Mouse (Mus musculus): ENCODE data around the gene Fcgr1.

The Fcgr1 gene

DNA sequence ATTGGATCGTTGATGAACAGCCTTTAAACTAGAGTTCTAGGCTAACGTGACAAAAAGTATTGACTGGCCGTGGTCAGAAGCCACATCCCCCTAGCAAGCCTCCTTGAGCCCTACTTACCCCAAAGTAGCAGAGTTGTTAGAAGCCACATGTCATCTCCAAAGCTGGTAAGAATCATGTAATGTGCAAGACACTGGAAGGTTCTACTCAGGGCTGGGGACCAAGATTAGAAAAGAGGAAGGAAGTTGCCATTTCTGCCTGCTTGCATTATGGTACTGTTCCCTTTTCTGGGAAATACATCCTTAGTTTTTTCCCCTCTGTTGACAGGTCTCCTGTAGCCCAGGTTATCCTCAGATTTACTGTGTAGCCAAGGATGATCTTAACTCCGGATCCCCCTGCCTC, at the start of gene Fcgr1:
TSS of gene Fcgr1 (minus strand) at position 183 of the 400 bp plus-strand sequence.
- in situ Hi-C loops (cut with MboI, MseI): loop anchor here (25.0 kb wide), 1 partner anchor 1906 kb away; the partner anchor contains the start of gene Lingo4

DNA sequence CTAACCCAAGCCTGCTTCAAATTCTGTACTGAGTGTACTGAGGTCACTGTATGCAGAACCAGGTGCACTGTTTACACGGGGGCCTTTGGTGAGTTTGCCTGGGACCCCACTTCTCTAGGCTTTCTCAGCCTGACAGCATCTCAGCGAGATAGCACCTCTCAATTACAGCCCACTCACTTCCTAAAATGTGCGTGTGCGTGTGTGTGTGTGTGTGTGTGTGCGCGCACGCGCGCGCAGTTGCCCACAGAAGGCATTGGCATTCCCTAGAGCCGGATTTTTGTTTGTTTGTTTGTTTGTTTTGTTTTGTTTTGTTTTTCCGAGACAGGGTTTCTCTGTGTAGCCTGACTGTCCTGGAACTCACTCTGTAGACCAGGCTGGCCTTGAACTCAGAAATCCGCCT, 48.9 kb upstream of the Fcgr1 start:
- in situ Hi-C loops (cut with MboI, MseI): loop anchor here (5.0 kb wide), 1 partner anchor 50 kb away; no protein-coding TSS in a partner anchor

DNA sequence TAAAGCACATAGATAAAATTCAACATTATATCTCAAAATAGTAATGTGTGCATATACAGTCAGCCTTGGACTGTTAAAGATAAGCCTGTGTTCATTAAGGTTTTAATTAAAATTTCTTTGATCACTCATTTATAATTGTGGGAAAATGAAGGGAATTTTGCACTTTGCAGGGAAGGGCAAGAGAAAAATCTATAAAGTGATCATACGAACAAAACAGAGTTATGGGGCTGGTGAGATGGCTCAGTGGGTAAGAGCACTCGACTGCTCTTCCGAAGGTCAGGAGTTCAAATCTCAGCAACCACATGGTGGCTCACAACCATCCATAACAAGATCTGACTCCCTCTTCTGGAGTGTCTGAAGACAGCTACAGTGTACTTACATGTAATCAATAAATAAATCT, 48.3 kb upstream of the Fcgr1 start:
- in situ Hi-C loops (cut with MboI, MseI): loop anchor here (5.0 kb wide), 1 partner anchor 50 kb away; no protein-coding TSS in a partner anchor

DNA sequence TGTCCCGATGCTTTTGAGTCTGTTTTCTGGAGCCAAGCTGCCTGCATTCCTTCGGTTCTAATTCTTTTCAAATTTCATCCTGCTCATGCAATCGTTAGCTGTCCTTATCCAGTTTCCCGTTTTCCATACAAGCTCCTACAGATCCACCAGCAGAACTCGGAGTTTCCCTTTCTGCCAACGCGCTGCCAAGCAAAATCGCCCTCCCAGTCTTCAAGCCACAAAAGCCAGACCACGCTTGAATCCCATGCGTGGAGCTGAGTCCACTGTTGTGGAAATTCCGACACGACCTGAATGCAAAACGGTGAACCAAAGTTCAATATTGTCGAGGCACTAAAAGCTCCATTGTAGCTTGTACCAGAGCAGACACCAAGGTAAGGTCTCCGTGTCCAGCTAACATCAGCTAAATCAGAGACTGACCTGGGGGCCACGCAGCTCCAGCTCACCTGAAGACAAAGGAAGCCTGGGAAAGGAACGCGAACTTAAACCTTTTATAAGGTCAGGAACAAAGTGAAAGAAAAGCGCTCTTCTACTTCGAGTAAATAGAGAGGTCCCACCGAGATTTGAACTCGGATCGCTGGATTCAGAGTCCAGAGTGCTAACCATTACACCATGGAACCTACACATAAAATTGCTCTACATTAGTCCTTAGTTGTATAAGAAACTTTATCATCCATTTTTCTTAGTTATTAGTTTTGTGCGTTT, 47.0 kb upstream of the Fcgr1 start:
- in situ Hi-C loops (cut with MboI, MseI): loop anchor here (5.0 kb wide), 1 partner anchor 52 kb away; no protein-coding TSS in a partner anchor

DNA sequence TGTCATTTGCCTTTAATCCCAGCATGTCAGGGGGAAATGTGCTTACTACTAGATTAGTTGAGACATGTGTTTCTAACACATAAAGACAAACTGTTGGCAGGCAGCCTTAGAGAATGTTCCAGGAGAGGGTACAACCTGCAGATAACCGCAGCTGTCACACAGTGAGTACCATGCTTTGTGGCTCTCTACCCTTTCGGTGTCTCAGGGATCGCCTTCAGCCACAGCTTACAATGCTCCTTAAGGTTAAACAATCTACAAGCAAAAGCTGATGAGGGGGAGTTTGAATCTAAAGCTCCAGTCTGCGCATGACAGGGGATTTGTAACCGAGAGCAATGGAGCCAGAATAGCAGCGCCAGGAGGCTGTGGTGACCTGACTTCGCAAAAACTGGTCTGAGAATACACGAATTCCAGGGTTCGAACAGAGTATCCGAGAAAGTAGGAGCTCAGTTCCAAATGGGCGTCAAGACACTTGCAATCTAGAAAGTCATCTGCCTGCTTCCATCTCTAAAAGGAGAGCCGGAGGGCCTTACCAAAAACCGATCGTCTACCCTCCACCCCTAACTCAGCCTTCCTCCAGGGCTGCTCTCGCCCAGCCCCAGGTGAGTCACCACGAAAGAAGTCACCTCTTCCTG, 45.2 kb upstream of the Fcgr1 start:
- in situ Hi-C loops (cut with MboI, MseI): no loop called here

DNA sequence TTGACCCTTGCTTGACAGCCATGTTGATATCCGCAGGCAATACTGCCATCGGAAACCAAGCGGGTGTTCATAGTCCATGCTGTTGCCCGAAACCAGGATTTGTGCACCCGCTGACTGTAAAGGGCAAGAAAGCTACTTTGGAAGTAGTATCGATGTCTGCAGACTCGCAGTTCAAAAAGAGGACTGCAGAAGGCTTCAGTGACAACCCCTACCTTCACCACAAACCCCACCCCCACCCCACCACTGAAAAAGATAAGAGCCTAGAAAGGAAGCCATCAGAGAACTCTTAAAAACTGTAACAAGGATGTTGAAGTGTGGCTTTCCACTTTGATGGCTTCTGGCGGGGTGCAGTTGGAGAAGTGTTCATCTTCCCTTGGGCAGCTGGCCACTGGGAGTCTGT, 44.3 kb upstream of the Fcgr1 start:
- in situ Hi-C loops (cut with MboI, MseI): no loop called here

DNA sequence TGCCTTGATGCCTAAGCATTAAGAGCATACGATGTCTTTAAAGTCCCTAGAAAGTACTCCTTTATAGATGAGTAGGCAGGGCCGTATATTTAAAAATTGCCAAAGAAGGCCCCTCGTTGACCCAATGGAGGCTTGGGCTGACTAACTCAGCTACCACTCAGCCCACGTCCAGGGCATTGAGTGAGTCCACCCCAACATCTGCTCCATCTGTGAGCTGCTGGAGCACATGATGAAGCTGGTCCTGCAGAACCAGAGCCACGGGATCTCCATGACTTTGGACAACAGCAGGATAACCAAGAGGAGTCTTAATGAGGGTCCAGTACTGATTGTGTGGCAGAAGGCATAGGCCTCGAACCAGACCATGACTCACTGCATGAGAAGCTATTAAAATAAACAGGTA, 43.5 kb upstream of the Fcgr1 start:
- in situ Hi-C loops (cut with MboI, MseI): no loop called here

DNA sequence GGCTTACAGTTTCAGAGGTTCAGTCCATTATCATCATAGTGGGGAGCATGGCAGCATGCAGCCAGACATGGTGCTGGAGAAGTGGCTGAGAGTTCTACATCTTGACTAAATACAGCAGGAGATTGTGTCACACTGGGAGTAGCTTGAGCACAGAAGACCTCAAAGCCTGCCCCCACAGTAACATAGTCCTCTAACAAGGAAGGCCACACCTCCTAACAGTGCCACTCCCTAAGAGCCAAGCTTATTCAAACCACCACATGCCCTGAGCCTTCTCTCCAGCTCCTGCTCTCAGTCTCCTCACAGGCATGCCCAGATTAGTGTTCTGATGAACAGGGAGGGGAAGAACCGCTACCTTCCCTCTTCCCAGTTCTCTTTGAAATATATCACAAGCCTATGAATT, 42.9 kb upstream of the Fcgr1 start:
- in situ Hi-C loops (cut with MboI, MseI): no loop called here

DNA sequence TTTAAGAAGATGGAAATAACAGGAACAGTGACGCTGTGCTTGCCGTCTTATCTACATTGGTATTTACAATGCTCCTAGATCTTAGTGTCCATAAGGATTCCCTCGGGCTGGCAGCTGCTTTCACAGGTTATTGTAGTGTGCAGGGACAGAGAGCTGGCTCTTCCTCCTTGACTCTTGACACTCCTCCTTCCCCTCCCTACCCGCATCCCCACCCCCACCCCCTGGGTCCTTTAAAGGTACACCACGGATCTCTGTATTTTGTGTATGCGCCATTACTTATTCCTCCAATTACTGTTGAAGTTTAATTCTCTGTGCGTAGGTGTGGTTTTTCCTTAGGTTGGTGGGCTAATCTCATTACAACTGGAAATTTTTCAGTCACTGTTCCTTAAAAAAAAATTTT, 41.8 kb upstream of the Fcgr1 start:
- in situ Hi-C loops (cut with MboI, MseI): no loop called here

DNA sequence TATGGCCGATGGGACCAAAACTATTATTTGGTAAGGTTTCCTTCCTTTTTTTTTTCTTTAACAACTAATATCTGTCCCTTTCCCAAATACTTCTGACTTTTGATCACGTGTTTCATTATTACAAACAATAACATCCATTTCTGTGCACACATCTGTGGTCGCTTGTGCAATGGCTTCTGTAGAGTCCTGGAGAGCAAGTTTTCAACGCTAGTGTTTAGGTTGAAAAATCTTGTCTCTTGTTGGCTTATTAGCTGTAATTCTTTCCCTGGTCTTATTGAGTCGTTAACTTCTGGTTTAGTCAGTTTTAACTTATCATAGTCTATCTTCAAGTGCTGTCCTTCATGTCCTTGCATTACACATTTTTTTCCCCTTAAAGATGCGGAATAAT, 41.4 kb upstream of the Fcgr1 start:
- in situ Hi-C loops (cut with MboI, MseI): no loop called here

DNA sequence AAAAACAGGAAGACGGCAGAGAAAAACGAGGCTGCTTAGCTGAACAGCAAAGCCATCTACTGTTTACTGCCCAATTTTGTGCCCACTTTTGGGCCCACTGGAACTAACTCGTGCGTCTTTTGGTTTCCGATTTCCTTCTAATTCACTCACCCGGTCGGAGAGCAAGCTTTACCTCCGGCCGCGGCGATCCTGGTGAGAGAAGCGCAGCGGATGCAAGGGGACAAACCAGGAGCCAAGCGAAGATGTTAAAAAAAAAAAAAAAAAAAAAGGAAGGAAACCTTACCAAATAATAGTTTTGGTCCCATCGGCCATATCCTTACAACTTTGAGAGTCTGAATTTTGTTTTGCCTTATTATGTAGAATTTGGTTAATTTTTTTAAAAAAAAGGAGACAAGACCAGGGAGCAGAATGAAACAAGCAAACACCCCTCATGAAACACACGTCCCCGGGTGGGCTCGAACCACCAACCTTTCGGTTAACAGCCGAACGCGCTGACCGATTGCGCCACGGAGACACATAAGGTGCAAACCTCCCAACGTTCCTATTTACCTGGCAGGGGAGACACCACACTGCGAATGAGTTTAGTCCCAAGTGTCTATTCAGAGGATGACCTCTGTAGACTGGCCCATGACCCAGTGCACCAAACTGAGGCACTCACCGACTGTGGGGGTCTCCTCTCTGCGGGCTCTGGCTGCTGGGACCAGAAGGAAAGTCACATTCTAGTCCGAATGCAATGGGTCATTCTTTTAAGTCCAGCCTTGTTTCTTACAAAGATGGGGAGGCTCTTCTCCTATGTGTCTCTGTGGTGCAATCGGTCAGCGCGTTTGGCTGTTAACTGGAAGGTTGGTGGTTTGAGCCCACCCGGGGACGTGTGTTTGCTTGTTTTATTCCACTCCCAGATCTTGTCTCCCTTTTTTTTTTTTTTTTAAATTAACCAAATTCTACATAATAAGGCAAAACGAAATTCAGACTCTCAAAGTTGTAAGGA, 40.7 kb upstream of the Fcgr1 start:
- in situ Hi-C loops (cut with MboI, MseI): no loop called here

DNA sequence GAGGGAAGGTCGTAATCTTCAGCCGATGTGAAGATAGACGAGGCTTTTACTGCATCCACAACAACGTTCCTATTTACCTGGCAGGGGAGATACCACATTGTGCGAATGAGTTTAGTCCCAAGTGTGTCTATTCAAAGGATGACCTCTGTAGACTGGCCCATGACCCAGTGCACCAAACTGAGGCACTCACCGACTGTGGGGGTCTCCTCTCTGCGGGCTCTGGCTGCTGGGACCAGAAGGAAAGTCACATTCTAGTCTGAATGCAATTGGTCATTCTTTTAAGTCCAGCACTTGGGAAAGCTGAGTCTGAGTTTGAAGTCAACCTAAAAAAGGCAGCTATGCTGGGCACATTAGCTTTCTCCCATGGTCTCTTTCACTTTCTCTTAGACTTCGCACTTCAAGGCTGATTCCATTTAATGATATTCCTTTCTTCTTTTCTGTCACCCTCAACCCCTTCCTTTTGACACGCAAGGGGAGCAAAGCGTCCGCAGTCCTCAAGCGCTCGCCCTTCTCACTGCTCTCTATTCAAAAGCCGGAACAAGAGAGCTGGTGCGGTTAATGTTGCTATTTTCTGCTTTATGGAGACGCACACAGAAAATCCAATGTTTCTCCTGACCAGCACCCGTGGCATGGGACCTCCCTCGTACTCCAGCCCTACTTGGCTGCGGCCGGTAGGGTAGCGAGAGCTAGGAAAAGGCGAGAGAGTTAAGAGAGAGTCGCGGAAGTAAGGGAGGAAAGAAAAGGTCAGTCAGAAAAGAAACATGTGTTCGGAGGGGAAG, 39.8 kb upstream of the Fcgr1 start:
- in situ Hi-C loops (cut with MboI, MseI): no loop called here

DNA sequence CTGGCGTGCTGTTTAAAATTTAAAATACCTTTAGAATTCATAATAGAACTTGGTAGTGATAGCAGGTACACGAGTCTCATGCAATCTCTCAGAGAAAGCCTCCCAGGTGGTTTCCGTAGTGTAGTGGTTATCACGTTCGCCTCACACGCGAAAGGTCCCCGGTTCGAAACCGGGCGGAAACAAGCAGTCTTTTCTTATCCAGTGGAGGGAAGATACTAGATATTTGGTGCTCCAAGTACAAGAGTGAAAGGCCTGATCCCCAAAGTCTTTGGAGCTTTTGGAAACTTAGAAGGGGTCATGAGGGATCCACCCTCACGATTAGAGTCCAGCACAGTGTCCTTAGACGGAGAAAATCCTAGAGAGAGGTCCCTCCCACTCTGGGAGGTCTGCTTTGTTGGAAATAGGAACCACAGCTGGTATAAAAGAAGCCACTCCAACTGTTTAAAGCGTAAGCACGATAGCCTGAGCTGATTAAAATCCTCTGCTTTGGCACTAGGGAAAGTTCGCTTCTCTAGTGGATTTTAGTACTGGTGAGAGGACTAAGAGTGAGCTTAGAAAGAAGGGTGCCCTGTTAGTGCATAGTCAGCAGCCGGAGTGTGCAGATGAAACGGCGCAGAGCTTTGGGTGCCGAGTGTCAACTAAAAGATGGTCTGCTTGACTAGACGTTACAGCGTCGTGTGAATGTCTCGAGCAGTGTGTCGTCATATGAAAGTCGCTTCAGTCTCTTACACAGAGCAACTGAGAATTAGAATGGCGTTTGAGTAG, 39.0 kb upstream of the Fcgr1 start:
- in situ Hi-C loops (cut with MboI, MseI): no loop called here

DNA sequence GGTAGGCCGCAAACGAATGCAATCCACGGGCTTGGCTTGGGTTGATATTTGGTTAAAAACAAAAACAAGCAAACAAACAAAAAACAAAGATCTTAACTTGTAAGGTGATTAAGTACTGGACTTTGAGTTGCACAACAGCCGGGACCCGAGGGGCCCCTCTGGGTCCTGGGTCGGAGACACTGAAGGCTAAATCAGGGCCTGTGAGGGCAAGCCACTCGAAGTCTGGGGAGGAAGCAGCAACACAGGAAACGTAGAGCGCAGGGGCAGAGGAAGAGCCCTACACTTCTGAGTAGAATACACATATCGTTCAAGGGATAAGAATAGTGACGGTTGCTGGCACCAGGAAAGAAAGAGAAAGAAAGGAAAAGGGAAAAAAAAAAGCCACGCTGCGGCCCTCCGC, 38.2 kb upstream of the Fcgr1 start:
- in situ Hi-C loops (cut with MboI, MseI): no loop called here

DNA sequence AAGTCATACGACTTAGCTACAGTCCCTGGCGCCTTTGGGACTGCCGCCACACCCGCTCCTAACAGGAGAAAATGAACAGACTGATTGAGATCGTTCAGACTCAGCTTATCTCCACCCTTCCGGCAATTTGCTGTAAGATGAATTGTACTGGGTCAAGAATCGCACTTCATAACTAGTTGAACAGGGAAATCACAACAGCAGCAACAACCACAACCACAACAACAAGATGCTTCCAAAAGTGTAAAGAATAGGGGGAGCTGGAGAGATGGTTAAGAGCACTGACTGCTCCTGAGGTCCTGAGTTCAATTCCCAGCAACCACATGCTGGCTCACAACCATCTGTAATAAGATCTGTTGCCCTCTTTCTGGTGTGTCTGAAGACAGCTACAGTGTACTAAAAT, 37.7 kb upstream of the Fcgr1 start:
- in situ Hi-C loops (cut with MboI, MseI): no loop called here

DNA sequence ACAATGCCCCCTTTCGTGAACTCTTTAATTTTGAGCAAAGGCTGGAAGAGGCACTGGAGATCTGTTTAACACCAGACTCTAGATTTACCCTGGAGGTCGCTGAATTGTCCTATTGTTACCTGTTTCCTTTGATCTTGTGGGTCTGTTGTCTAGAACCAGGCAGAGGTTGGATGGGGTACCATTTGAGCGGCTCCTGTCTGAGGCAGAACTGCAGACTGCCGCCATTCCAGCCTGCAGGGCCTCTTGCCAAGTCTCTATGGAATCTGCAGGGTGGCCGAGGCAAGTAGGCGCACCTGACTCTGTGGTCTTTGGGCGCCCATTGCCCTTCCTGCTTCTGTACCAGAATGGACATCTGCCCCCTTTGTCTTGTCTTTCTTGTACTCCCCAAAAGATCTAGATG, 36.8 kb upstream of the Fcgr1 start:
- in situ Hi-C loops (cut with MboI, MseI): no loop called here

DNA sequence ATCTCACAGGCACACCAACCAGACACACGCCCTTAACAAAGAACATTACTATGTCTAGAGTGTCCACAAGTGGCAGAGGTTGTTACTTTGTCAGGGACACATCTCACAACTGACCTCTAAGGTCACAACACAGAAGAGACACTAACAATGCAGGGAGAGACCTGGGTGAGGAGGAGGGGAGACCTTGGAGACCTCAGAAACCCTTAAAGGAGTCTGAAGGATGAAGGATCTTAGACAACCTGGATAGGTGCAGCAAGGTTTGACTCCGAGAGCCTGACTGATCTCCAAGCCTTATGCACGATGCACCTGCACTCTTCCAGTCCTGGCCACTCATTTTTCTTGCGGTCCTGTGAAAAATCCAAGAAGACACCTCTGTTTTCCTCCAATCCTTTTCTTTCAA, 36.4 kb upstream of the Fcgr1 start:
- in situ Hi-C loops (cut with MboI, MseI): no loop called here

DNA sequence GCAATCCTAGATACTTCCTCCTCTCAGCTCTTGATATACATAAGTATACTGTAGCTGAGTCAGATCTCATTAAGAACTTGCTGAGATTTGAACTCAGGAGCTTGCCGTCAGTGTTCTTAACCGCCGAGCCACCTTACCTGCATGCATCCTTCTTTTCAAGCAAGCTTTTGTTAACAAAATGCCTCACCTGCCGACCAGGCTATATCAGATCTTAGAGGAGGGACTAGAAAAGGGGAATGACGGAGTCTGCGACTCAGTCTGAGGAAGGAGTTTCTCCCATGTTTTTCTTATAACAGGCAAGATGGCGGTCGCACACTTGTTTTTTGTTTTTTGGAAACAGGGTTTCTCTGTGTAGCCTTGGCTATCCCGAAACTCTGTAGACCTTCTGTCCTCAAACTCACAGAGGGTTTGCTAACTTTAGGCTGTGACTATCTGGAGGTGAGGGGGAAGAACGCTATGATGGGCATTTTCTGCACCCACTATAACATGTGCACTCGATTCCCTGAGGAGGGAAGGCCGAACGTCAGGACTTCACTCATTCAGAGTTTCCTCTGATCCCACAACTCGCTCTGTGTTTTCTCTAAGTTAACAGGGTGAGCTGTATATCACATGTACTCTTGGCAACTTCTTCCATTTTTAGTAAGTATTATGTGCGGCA, 35.1 kb upstream of the Fcgr1 start:
- in situ Hi-C loops (cut with MboI, MseI): loop anchor here (5.0 kb wide), 1 partner anchor 47 kb away; no protein-coding TSS in a partner anchor

DNA sequence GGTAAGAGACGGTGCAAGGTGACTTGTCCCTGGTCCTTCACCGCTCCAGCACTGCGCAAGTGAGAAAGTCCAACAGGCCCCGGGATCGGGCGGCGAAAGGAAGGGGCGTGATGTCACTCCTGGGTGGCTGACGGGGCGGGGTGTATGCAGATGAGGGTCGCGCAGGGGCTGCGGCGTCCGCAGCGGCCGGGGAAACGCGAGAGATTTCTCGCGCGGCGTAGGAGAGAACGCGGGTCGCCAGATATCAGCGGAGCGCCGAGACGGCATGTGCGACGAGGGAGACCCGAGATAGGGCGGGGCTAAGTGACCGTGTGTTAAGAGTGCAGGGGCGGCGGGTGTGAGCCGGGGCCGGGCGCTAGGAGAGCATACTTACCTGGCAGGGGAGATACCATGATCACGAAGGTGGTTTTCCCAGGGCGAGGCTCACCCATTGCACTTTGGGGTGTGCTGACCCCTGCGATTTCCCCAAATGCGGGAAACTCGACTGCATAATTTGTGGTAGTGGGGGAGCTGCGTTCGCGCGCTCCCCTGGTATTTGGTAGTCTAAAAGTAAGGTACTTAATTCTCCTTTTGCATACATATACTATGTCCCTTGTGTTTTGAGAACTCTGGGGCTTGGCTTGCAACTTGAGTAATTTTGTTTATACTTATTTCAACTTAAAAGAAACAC, 34.4 kb upstream of the Fcgr1 start:
- in situ Hi-C loops (cut with MboI, MseI): loop anchor here (5.0 kb wide), 1 partner anchor 46 kb away; no protein-coding TSS in a partner anchor
